Mouse (Mus musculus) CH12.LX (cell line): ENCODE data around the gene Actr1a.

Source experiments
- ELF1 ChIP-seq: IDR thresholded peaks from 2 replicates; pipeline ENCODE4 v1.6.1; 2014; ENCODE audit warnings: low read depth, mild to moderate bottlenecking, inconsistent platforms, low read length, improper control_type of control experiment
- GABPA ChIP-seq: IDR thresholded peaks from 2 replicates; pipeline ENCODE4 v1.6.1; 2012; ENCODE audit warnings: low read depth, low read length, improper control_type of control experiment, inconsistent platforms; ENCODE audit not compliant: insufficient replicate concordance
- MAZ ChIP-seq: IDR thresholded peaks from 2 replicates; pipeline ENCODE4 v1.6.1; 2012; ENCODE audit warnings: low read depth, mild to moderate bottlenecking, inconsistent platforms, low read length, improper control_type of control experiment, moderate library complexity
- POLR2A ChIP-seq: IDR thresholded peaks from 2 replicates; pipeline ENCODE4 v1.6.1; 2011; ENCODE audit warnings: low read depth, mild to moderate bottlenecking, improper control_type of control experiment, low read length
- POLR2AphosphoS2 ChIP-seq: IDR thresholded peaks from 2 replicates; pipeline ENCODE4 v1.6.1; 2011; ENCODE audit warnings: low read depth, low read length, improper control_type of control experiment

DNA sequence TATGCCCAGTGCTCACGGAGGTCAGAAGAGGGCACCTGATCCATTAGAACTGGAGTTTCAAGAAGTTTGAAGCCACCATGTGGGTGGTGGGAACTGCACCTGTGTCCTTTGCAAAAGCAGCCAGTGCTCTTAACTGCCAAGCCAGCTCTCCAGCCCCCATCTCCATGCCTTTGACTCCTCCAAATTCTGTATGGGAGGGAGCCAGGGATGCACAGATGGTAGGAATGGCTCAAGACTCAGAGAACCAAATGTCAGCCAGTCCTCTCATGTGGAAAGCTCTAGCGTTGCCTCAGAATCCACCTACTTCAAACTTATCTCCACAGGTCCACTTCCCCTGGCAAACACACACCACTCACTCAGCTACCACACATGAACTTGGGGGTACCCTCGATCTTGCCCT is 61.6 kb downstream of the Actr1a start:
- TF ChIP-seq POLR2A = no peak
- no peak for TF ChIP-seq GABPA
- no peak for TF ChIP-seq ELF1
- TF ChIP-seq MAZ = no peak
- no peak for TF ChIP-seq POLR2AphosphoS2
